Mouse (Mus musculus) heart, adult 11 months (tissue): ENCODE measurements around the gene Sigirr.
A peak's percentile ranks its signal among the peaks of the same experiment; 100 is the strongest.

Experiments used
- DNase-seq: peaks from one replicate; pipeline ENCODE4 v3.0.0; 2022

Gene Sigirr

GRCm38 (mm10) chr7:141099911-141100691, at the start of gene Sigirr:
Gene Sigirr, minus strand, starts transcription at chr7:141100572.
- DNase-seq = peak; percentile 91

DNA sequence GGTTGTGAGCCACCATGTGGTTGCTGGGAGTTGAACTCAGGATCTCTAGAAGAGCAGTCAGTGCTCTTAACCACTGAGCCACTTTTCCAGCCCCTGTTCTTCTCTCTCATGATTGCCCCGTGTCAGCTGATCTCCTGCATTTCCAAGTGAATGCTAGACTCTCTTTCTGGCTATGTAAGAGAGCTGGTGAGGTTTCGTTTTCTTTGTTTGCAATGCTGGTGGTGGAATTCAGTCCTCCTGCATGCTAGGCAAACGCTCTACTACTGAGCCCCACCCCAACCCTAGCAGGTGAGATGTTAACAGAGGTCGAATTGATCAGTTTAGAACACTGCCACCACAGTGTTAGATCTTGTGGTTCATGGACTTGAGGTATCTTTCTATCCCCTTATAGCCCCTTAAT, 48.3 kb upstream of the Sigirr start:
- DNase-seq = no peak

- DNase-seq = no peak
Observed at GRCm38 (mm10) chr7:141147044-141147443, 46.7 kb upstream of the Sigirr start.

GRCm38 (mm10) chr7:141146043-141146595, 45.7 kb upstream of the Sigirr start:
- DNase-seq = no peak

DNA sequence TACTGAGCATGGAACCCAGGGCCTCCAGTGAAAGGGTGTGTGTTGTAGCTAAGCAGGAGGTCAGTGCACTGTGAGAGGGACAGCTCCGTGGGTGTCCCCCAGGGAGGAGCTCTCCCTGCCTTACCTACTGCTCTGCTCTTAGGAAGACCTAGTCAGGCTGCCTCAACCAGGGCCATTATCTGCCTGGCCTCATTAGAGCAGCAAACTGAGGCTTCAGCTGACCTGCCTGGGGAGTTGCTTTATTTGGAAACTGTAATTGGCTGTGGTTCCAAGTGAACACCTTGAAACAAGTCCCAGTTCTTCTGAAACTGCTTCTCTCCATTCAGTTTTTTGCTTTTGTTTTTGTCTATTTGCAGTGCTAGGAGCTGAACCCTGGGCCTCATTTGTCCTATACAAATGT, 45.0 kb upstream of the Sigirr start:
- no peak for DNase-seq

GRCm38 (mm10) chr7:141144650-141145049, 44.3 kb upstream of the Sigirr start:
- no peak for DNase-seq

GRCm38 (mm10) chr7:141143861-141144260, 43.5 kb upstream of the Sigirr start:
- DNase-seq = no peak

DNA sequence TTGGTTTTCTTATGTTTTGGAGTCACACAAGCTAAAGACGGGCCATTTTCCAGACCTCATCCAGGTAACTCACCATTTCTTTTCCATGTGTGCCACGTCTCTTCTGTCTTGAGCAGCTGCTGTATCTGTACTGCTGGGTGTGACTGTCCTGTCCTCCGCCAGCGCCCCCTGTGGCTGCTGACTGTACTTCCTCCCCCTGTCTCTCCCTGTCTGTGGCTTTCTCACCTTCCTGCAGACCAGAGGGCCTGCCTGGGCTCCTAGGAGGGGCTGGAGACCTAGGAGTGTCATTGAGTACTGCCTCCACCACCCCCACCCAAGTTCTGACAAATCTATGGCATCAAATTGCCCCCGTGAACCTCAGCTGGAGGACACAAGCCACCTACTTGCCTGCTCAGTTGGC, 42.7 kb upstream of the Sigirr start:
- DNase-seq = no peak

DNA sequence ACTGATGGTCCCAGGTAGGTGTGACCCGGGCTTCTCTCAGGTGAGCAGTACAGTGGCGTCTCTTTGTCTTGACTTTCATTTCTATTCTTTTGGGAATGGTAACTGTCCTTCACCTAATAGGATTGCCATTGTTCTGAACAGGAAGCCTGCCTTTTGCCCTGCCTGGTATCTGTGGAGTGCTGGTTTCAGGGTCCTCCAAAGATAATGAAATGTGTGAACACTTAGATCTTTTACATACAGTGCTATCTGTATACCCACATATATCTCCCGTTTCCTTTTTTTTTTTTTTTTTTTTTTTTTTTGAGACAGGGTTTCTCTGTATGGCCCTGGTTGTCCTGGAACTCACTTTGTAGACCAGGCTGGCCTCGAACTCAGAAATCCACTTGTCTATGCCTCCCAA, 41.0 kb upstream of the Sigirr start:
- DNase-seq = no peak

DNA sequence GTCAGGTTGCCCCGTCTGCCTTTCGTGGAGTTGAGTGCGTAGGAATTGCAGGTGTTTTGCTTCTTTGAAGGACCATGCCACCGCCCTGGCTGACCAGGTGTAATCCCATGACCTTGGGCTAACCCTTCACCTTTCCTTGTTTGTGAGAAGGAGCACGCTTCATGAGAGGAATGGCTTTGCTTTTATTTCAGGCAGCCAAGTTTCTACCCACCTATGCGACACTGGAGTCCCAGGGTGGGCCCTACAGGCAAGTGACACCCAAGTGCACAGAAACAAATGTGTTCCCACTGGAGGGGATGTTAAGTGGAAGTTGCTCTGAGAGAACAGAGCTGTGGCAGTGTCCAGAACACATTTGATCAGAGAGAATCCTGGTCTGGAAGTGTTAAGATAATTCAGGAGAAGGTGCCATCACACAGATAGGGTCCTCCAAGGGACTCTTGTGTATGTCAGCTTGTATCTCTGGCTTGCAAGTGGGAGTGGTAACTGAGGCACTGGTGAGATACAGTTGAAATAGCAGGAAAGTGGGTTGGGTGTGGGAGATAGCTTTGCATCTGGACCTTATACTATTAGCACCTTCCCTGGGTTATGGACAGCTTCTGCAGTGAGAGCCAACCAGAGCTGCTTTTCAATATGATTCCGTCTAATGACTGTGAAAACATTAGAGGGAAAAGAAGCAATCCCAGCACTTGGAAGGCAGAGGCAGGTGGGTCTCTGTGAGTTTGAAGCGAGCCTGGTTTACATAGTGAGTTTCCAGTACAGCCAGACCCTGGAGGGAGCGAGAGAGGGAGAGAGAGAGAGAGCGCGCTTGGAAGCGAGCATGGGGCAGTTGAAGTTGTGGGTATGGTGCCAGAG, 31.8 kb upstream of the Sigirr start:
- no peak for DNase-seq

GRCm38 (mm10) chr7:141131024-141131820, 30.9 kb upstream of the Sigirr start:
- DNase-seq = peak; percentile 99

- no peak for DNase-seq
Observed at GRCm38 (mm10) chr7:141123517-141123856, 23.1 kb upstream of the Sigirr start.

GRCm38 (mm10) chr7:141122689-141123516, 22.5 kb upstream of the Sigirr start:
- DNase-seq = peak; percentile 100

GRCm38 (mm10) chr7:141122245-141122644, 21.9 kb upstream of the Sigirr start, which contains the start of gene Ptdss2:
Gene Ptdss2, plus strand, starts transcription at chr7:141122382.
- DNase-seq = peak; percentile 97

DNA sequence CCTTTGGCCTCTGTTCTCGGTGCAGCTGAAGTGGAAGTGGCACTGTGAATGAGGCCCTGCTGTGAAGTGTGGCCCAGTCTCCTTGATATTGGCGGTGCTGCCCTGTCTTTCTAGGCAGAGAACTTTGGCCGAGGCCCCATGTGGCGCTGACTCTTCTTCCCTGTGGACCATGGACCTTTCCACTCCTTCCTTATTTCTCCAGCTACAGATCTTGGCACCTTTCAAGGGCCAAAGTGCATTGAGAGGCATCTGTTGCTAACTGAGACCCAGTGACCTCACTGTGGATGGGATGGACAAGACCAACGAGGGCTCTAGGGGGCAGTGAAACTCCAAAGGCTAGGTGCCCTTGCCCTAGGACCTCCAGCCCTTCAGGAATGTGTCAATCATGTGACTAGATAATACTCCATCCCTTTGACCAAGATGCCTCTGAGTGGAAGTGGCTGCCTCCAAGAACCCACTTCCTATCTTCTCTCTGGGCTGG, 20.7 kb upstream of the Sigirr start:
- peak; percentile 92 for DNase-seq

DNA sequence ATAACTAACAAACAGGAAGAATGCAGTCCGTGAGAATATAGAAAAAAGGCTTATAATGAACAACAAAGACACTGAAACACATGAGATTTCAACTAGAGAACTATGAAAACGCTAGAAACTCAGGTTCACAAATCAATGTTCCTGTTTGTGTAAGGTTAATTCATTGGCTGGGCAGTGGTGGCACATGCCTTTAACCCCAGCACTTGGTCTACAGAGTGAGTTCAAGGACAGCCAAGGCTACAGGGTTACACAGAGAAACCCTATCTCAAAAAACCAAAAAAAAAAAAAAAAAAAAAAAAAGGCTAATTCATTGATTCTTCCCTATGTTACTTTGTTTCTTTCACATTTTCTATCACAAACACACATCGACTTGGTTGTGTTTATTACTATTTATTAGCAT, 20.2 kb upstream of the Sigirr start:
- no peak for DNase-seq

DNA sequence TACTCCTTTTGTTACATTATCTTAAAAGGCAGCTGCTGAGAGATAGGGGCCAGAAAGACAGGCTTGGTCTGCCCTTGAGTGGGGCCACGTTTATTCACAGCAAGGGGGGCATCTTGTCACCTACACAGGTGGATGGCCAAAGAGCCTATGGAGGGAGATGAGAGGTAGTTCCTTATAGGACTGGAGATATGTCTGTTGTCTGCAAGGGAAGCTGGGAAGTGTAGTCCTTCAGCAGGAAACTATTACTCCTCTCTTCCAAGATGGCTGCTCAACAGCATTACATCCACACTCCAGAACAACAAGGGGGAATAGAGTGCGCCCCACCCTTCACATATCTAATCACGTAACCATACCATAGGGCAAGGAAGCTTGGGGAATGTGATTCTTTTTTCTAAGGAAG, 19.1 kb upstream of the Sigirr start:
- DNase-seq = no peak

- peak; percentile 76 for DNase-seq
Observed at GRCm38 (mm10) chr7:141117636-141118035, 17.3 kb upstream of the Sigirr start, which contains the start of gene Ano9. Gene Ano9, minus strand, starts transcription at chr7:141117806.

GRCm38 (mm10) chr7:141115874-141116273, 15.5 kb upstream of the Sigirr start:
- DNase-seq = peak; percentile 68

DNA sequence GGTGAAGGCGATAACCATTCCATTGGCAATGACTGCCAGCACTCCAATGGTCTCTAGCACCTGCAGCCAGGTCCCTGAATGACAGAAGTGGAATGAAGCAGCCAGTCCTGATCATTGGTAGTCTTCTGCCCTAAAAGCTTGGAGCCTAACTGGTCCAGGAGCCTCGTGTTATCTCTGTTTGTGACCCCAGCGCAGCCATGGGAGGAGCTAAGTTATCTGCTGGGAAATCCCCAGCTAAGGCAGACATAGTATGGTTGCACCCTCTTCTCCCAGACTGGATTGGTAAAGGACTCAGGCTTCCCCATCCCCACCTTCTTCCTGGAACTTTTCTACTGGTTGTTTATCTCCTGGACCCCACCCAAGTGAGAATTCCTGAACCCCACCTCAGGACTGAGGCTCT, 2.8 kb upstream of the Sigirr start:
- DNase-seq = no peak

GRCm38 (mm10) chr7:141097177-141097576, 3.2 kb downstream of the Sigirr start:
- DNase-seq = no peak

DNA sequence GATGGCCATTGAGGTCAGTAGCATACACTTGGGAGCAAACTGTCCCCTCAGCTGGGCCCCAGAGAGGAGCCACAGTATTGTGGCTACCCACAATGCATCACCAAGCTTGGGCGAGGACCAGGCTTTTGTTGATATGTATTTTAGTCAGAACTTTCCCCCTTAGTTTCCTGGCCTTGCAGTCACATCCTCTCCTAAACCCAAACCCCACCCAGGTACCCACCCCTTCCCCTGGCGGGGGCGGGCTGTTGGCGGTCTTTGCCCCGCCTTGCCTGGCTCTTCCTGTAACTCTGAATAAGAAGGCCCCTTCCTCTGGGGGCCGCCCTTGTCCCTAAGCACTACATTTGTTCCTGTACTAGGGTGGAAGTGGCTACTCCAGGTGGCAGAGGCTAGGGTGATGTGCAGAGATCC, 3.7 kb downstream of the Sigirr start:
- DNase-seq = peak; percentile 99
